Mouse (Mus musculus) heart, embryonic 12.5 days (tissue): Measurements from ENCODE around the gene Carm1. TPM values are rescaled to one million over a fixed set of nuclear protein-coding genes. Genes with fewer than 3 reads are reported as not detected.
"Not testable (repeated sequence)": the region's sequence is repeated elsewhere in the genome, so short reads cannot be mapped to it uniquely, and the experiment has no call there.

Source experiments
- ATAC-seq: fragments of 200-750 bp; cut with Nextera tagmentation; 2 replicates; pipeline ENCODE4 v1.8.0; 2017; ENCODE audit warnings: moderate TSS enrichment, moderate library complexity; ENCODE audit not compliant: insufficient number of reproducible peaks, low FRiP score
- H3K27ac ChIP-seq: fragments of 300-500 bp; sonication (generic); 2 replicates; pipeline ENCODE4 v1.5.1; 2016; ENCODE audit warnings: mild to moderate bottlenecking, moderate library complexity; ENCODE audit not compliant: poor library complexity, severe bottlenecking
- H3K27me3 ChIP-seq: fragments of 300-500 bp; sonication (generic); replicated peaks from 2 replicates; pipeline ENCODE4 v1.6.1; 2016; ENCODE audit warnings: mild to moderate bottlenecking, moderate library complexity
- H3K36me3 ChIP-seq: fragments of 300-500 bp; sonication (generic); 2 replicates; pipeline ENCODE4 v1.6.1; 2016; ENCODE audit warnings: mild to moderate bottlenecking, moderate library complexity
- H3K4me1 ChIP-seq: fragments of 300-500 bp; sonication (generic); replicated peaks from 2 replicates; pipeline ENCODE4 v1.6.1; 2016; ENCODE audit warnings: mild to moderate bottlenecking
- H3K4me2 ChIP-seq: fragments of 300-500 bp; sonication (generic); 2 replicates; pipeline ENCODE4 v1.6.1; 2016; ENCODE audit warnings: mild to moderate bottlenecking, moderate library complexity
- H3K4me3 ChIP-seq: fragments of 300-500 bp; sonication (generic); 2 replicates; pipeline ENCODE4 v1.5.1; 2016; ENCODE audit warnings: mild to moderate bottlenecking
- H3K9ac ChIP-seq: fragments of 300-500 bp; sonication (generic); 2 replicates; pipeline ENCODE4 v1.6.1; 2016; ENCODE audit warnings: mild to moderate bottlenecking, moderate library complexity
- H3K9me3 ChIP-seq: fragments of 300-500 bp; sonication (generic); replicated peaks from 2 replicates; pipeline ENCODE4 v1.6.1; 2016; ENCODE audit warnings: mild to moderate bottlenecking, moderate library complexity
- WGBS: fragments of 180-500 bp; shearing (Covaris S2); methylation state at CpG from one replicate; pipeline ENCODE4 v1.1.7; 2016; 5-methylcytosine and 5-hydroxymethylcytosine counted together
- polyA plus RNA-seq: library from polyadenylated mRNA; unstranded; fragments of >200 nt; fragmentation: Nextera tagmentation; extraction: Ambion mirVana; gene quantifications from 2 replicates; pipeline ENCODE4 v1.2.1, GENCODE M21; 2016

Gene Carm1
- polyA plus RNA-seq, 1 experiment from 2014 or later, result 49.9 TPM

GRCm38 (mm10) chr9:21511052-21511451 lies 35.6 kb upstream of the Carm1 start:
- Histone ChIP-seq H3K27ac (peak overlapping the region; percentile 91), H3K36me3 (peaks cover 29% of the 10 kb centered on the region), H3K4me2 (peak overlapping the region; percentile 82), H3K4me3 (peak overlapping the region; percentile 79), H3K27me3 (no peaks in the 10 kb centered on the region), H3K9ac (peak overlapping the region; percentile 82; the same call in 1 of the 2 replicates), H3K4me1 (peaks cover 14% of the 10 kb centered on the region), H3K9me3 (peaks cover 6% of the 10 kb centered on the region; the same call in 1 of the 2 replicates)
- ATAC-seq, result no peak
- 80% methylated on average over 9 of the region's 9 CpGs for WGBS

GRCm38 (mm10) chr9:21513466-21513865 lies 33.2 kb upstream of the Carm1 start:
- Histone ChIP-seq H3K9me3 (peaks cover 6% of the 10 kb centered on the region; the same call in 1 of the 2 replicates), H3K9ac (no peak overlapping the region), H3K27me3 (no peaks in the 10 kb centered on the region), H3K27ac (no peak overlapping the region), H3K4me3 (no peak overlapping the region), H3K4me2 (no peak overlapping the region), H3K36me3 (peaks cover 4% of the 10 kb centered on the region; the same call in 1 of the 2 replicates), H3K4me1 (peaks cover 14% of the 10 kb centered on the region)
- no peak for ATAC-seq
- WGBS, result 98% methylated on average over 4 of the region's 4 CpGs

GRCm38 (mm10) chr9:21517947-21518495 lies 28.7 kb upstream of the Carm1 start:
- ATAC-seq, result no peak
- Histone ChIP-seq H3K9me3 (peaks cover 6% of the 10 kb centered on the region; the same call in 1 of the 2 replicates), H3K4me2 (no peak overlapping the region), H3K4me1 (no peaks in the 10 kb centered on the region), H3K9ac (no peak overlapping the region), H3K27ac (no peak overlapping the region), H3K36me3 (no peaks in the 10 kb centered on the region), H3K4me3 (no peak overlapping the region), H3K27me3 (no peaks in the 10 kb centered on the region)
- WGBS, result 75% methylated on average over 6 of the region's 6 CpGs

- H3K4me1 ChIP-seq, H3K9ac ChIP-seq, ATAC-seq, H3K4me2 ChIP-seq, H3K36me3 ChIP-seq, H3K27me3 ChIP-seq, H3K4me3 ChIP-seq, H3K27ac ChIP-seq, H3K9me3 ChIP-seq: not testable (repeated sequence)
- WGBS, result 84% methylated on average over 6 of the region's 6 CpGs
Observed at GRCm38 (mm10) chr9:21518690-21519089, 28.0 kb upstream of the Carm1 start.

- Histone ChIP-seq H3K27ac (no peak overlapping the region), H3K9ac (no peak overlapping the region), H3K4me2 (no peak overlapping the region), H3K36me3 (no peaks in the 10 kb centered on the region; the same call in 1 of the 2 replicates), H3K4me1 (peaks cover 4% of the 10 kb centered on the region; the same call in 1 of the 2 replicates), H3K4me3 (no peak overlapping the region), H3K9me3 (no peaks in the 10 kb centered on the region), H3K27me3 (no peaks in the 10 kb centered on the region)
- ATAC-seq, result no peak
- 70% methylated on average over 7 of the region's 7 CpGs for WGBS
Observed at GRCm38 (mm10) chr9:21525142-21525936, 21.4 kb upstream of the Carm1 start.

- Histone ChIP-seq H3K4me2 (no peak within 1 kb of the TSS), H3K27ac (no peak within 1 kb of the TSS), H3K9me3 (no peaks in the 10 kb centered on the region), H3K36me3 (no peaks in the 10 kb centered on the region; the same call in 1 of the 2 replicates), H3K4me1 (peaks cover 4% of the 10 kb centered on the region; the same call in 1 of the 2 replicates), H3K27me3 (no peaks in the 10 kb centered on the region), H3K9ac (peak within 1 kb of the TSS; percentile 3; the same call in 1 of the 2 replicates), H3K4me3 (no peak within 1 kb of the TSS)
- 58% methylated on average over 14 of the region's 14 CpGs for WGBS
- ATAC-seq, result no peak
Observed at GRCm38 (mm10) chr9:21525937-21526633, 20.6 kb upstream of the Carm1 start, which contains the start of gene AB124611. TSS of gene AB124611 (plus strand) at chr9:21526176.

GRCm38 (mm10) chr9:21526634-21526944 lies 20.1 kb upstream of the Carm1 start:
- Histone ChIP-seq H3K4me2 (no peak overlapping the region), H3K9ac (0 out of 2 replicates have a peak overlapping the region, but pooled peaks have one; percentile 3), H3K4me3 (no peak overlapping the region), H3K27me3 (no peaks in the 10 kb centered on the region), H3K4me1 (peaks cover 4% of the 10 kb centered on the region; the same call in 1 of the 2 replicates), H3K36me3 (no peaks in the 10 kb centered on the region; the same call in 1 of the 2 replicates), H3K9me3 (no peaks in the 10 kb centered on the region), H3K27ac (no peak overlapping the region)
- WGBS, result 51% methylated on average over 3 of the region's 3 CpGs
- ATAC-seq, result no peak

- Histone ChIP-seq H3K4me1 (peaks cover 4% of the 10 kb centered on the region; the same call in 1 of the 2 replicates), H3K9me3 (no peaks in the 10 kb centered on the region), H3K4me2 (no peak overlapping the region), H3K27ac (no peak overlapping the region), H3K27me3 (no peaks in the 10 kb centered on the region), H3K4me3 (no peak overlapping the region), H3K9ac (no peak overlapping the region), H3K36me3 (no peaks in the 10 kb centered on the region; the same call in 1 of the 2 replicates)
- ATAC-seq, result no peak
- 84% methylated on average over 2 of the region's 2 CpGs for WGBS
Observed at GRCm38 (mm10) chr9:21527100-21527801, 19.4 kb upstream of the Carm1 start.

GRCm38 (mm10) chr9:21527917-21528324 lies 18.8 kb upstream of the Carm1 start:
- Histone ChIP-seq H3K4me1 (peaks cover 4% of the 10 kb centered on the region; the same call in 1 of the 2 replicates), H3K4me3 (no peak overlapping the region), H3K27me3 (no peaks in the 10 kb centered on the region), H3K27ac (no peak overlapping the region), H3K36me3 (no peaks in the 10 kb centered on the region; the same call in 1 of the 2 replicates), H3K9me3 (no peaks in the 10 kb centered on the region), H3K4me2 (no peak overlapping the region), H3K9ac (no peak overlapping the region)
- 59% methylated on average over 1 of the region's 1 CpGs for WGBS
- ATAC-seq, result no peak

- Histone ChIP-seq H3K9me3 (no peaks in the 10 kb centered on the region), H3K4me1 (peaks cover 6% of the 10 kb centered on the region), H3K27me3 (no peaks in the 10 kb centered on the region), H3K27ac (no peak overlapping the region), H3K36me3 (no peaks in the 10 kb centered on the region), H3K4me3 (no peak overlapping the region), H3K4me2 (no peak overlapping the region), H3K9ac (no peak overlapping the region)
- no peak for ATAC-seq
- WGBS, result 86% methylated on average over 14 of the region's 14 CpGs
Observed at GRCm38 (mm10) chr9:21536501-21536900, 10.2 kb upstream of the Carm1 start.
